Mouse (Mus musculus) retina, adult 2 months (tissue): Measurements from ENCODE around the gene Bcl6.

Experiments
- DNase-seq: peaks from one replicate; pipeline ENCODE4 v3.0.0-alpha.2; 2012; ENCODE audit warnings: low read depth, low spot score

Bcl6 gene

DNA sequence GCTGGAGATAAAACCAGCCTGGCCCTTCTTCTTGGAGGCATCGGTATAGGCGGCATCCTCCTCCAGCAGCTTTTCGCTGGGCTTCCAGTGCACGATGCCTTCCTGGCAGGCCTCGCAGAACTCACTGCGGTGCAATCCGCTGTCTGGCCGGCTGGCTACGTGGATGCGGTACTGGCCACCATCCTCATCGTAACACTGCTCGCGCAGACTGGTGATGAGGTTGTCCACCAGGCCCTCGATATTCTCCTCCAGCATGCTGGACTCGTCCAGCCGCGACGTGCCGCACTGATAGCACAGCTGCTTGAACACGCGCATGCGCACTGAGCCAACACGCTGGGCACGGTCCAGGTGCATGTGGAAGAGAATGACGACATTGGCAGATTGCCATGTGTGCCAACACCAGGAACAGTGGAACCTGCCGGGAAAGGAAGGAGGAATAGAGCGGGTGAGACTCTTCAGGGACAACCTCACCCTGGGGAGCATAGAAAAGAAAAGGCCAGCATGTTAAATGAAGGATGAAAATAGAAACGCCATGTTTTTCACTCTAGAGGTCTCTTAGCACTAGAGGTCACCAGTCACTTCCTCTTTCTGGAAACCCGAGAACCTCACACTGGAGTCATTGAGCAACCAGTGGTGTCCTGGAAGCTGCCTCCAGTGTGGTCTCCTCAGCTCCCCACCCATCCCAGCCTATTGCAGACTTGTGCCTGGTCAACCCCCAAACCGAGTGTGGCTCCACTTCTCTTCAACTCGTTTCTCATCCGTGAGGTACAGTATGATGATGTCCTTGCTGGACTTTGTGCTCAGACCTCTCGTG is 61.1 kb downstream of the Bcl6 start:
- DNase-seq: no peak

DNA sequence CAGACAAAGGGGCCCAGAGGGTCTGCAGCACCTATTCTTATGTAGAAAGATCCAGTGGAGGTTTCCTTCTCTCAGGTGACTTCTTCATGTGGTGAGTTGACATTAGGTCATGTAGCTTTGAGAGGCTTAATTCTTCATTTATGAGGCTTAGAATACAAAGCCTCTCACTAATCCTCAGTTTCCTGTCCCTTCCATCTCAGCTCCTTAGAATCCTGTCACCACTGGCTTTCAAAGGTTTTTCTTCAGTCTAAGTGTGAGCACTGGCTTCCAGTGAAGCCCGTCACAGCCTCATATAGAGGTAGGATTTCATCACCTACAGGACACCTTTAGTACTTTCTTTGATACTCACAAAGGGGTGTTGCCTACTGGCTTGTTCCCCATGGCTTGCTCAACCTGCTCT is 65.7 kb downstream of the Bcl6 start:
- DNase-seq: no peak

DNA sequence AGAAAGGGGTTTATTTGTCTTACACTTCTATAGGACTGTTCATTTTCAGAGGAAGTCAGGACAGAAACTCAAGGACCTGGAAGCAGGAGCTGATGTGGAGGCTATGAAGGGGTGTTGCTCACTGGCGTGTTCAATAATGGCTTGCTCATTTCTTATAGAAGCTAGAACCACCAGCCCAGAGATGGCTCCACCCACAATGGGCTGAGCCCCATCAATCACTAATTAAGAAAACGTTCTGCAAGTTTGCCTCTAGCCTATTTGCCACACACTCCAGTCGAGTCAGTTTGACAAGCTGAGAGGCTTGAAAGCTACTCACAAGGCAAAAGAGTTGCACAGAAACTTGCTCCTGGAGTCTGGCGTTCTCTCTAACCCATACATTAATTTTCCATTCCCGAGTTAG is 67.0 kb downstream of the Bcl6 start:
- DNase-seq: no peak

DNA sequence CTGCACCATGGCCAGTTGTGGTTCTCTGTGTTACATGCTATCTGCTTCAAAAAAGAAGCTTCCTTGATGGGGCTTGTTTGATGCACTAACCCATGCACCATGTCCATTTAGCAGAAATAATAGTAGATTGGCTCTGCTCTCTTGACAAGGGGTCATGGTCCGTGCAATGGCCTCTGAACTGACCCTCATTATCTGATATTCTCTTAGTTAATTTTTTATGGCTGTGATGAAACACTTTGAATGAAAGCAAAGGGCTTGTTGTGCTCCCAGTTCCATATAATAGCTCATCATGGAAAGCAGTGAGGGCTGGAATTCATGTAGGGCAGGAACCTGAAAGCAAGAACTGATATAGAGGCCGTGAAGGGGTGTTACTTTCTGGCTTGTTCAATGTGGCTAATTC is 69.2 kb downstream of the Bcl6 start:
- no peak for DNase-seq
